Mouse (Mus musculus) midbrain, embryonic 11.5 days (tissue): Measurements from ENCODE around the gene Ndufaf5. TPM values are rescaled to one million over a fixed set of nuclear protein-coding genes. Genes with fewer than 3 reads are reported as not detected.
A peak's percentile ranks its signal among the peaks of the same experiment; 100 is the strongest.

ENCODE experiments used
- ATAC-seq: fragments of 200-750 bp; cut with Nextera tagmentation; 2 replicates; pipeline ENCODE4 v1.8.0; 2017; ENCODE audit warnings: moderate TSS enrichment, moderate library complexity; ENCODE audit not compliant: low FRiP score
- DNase-seq: peaks from one replicate; pipeline ENCODE4 v3.0.0; 2015; ENCODE audit warnings: low spot score; ENCODE audit errors: missing footprints
- H3K27ac ChIP-seq: fragments of 300-500 bp; sonication (generic); 2 replicates; pipeline ENCODE4 v1.5.1; 2014; ENCODE audit warnings: low read depth, low read length
- H3K27me3 ChIP-seq: fragments of 300-500 bp; sonication (generic); 2 replicates; pipeline ENCODE4 v1.6.1; 2014; ENCODE audit warnings: mild to moderate bottlenecking, low read length, moderate library complexity, mixed read lengths; ENCODE audit not compliant: control insufficient read depth, insufficient read depth
- H3K36me3 ChIP-seq: fragments of 300-500 bp; sonication (generic); 2 replicates; pipeline ENCODE4 v1.6.1; 2014; ENCODE audit warnings: mild to moderate bottlenecking, low read length, moderate library complexity, mixed read lengths; ENCODE audit not compliant: control insufficient read depth, insufficient read depth
- H3K4me1 ChIP-seq: fragments of 300-500 bp; sonication (generic); 2 replicates; pipeline ENCODE4 v1.6.1; 2014; ENCODE audit warnings: low read length; ENCODE audit not compliant: control insufficient read depth, insufficient read depth
- H3K4me2 ChIP-seq: fragments of 300-500 bp; sonication (generic); 2 replicates; pipeline ENCODE4 v1.6.1; 2014; ENCODE audit warnings: mild to moderate bottlenecking, moderate library complexity
- H3K4me3 ChIP-seq: fragments of 300-500 bp; sonication (generic); 2 replicates; pipeline ENCODE4 v1.5.1; 2014; ENCODE audit warnings: low read depth, low read length
- H3K9ac ChIP-seq: fragments of 300-500 bp; sonication (generic); 2 replicates; pipeline ENCODE4 v1.6.1; 2014; ENCODE audit warnings: low read length
- H3K9me3 ChIP-seq: fragments of 300-500 bp; sonication (generic); 2 replicates; pipeline ENCODE4 v1.6.1; 2016; ENCODE audit warnings: low read length; ENCODE audit not compliant: control insufficient read depth
- WGBS: fragments of 180-500 bp; shearing (Covaris S2); extraction: QIAGEN DNeasy Blood & Tissue Kit; methylation state at CpG from one replicate; pipeline ENCODE4 v1.1.7; 2014; 5-methylcytosine and 5-hydroxymethylcytosine counted together
- polyA plus RNA-seq: library from polyadenylated mRNA; unstranded; fragments of >200 nt; fragmentation: Nextera tagmentation; extraction: Ambion mirVana; gene quantifications from 2 replicates; pipeline ENCODE4 v1.2.1, GENCODE M21; 2014

The Ndufaf5 gene
- polyA plus RNA-seq, 1 experiment from 2014 or later: 32.3 TPM

DNA sequence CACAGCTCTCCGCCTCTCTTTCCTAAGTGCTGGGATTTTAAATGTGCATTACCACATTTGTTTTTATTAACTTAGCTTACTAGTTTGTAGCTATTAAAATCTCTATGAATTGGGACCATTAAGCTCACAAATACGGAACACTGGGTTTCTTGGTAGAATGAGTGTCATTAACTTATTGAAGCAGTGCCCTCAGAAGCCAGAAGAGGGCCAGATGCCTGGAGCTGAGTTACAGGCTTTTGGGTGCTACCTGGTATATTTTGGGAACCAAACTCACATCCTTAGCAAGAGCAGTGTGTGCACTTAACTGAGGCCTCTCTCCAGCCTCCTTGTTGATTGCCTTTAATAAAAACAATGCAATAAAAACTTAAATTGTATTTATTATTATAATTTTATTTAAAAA is 30.3 kb downstream of the Ndufaf5 start:
- H3K4me1 ChIP-seq: no peaks in the 10 kb centered on the region
- WGBS: 89% methylated on average over 2 of the region's 2 CpGs
- no peak overlapping the region for H3K4me3 ChIP-seq
- no peak for DNase-seq
- H3K36me3 ChIP-seq: peaks cover 5% of the 10 kb centered on the region; the same call in 1 of the 2 replicates
- no peak overlapping the region for H3K4me2 ChIP-seq
- H3K9me3 ChIP-seq: no peaks in the 10 kb centered on the region
- no peak overlapping the region for H3K9ac ChIP-seq
- no peaks in the 10 kb centered on the region for H3K27me3 ChIP-seq
- no peak overlapping the region for H3K27ac ChIP-seq
- ATAC-seq: no peak

DNA sequence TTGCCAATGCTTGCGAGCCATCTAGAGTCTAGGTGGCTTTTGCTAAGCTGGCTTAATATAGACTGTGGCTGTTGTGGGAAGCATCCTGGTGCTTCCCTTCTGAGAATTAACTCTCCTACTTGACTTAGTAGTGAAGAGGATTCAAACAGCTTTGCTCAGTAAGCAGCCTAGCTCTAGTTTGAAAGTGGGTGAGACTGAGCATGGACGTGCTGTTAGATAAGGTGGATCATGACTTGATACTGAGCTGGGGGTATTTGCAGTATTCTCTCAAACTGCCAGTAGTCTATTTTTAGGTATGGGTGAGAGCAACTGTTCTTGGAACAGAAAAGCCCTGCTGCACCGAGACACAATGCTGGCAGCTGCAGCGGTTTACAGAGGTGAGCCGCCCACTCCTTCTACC is 32.1 kb downstream of the Ndufaf5 start:
- peaks cover 5% of the 10 kb centered on the region for H3K36me3 ChIP-seq
- H3K27me3 ChIP-seq: no peaks in the 10 kb centered on the region
- no peaks in the 10 kb centered on the region for H3K4me1 ChIP-seq
- no peak overlapping the region for H3K27ac ChIP-seq
- no peak overlapping the region for H3K9ac ChIP-seq
- no peaks in the 10 kb centered on the region for H3K9me3 ChIP-seq
- H3K4me3 ChIP-seq: no peak overlapping the region
- no peak for ATAC-seq
- no peak overlapping the region for H3K4me2 ChIP-seq
- no peak for DNase-seq
- 92% methylated on average over 5 of the region's 5 CpGs for WGBS

DNA sequence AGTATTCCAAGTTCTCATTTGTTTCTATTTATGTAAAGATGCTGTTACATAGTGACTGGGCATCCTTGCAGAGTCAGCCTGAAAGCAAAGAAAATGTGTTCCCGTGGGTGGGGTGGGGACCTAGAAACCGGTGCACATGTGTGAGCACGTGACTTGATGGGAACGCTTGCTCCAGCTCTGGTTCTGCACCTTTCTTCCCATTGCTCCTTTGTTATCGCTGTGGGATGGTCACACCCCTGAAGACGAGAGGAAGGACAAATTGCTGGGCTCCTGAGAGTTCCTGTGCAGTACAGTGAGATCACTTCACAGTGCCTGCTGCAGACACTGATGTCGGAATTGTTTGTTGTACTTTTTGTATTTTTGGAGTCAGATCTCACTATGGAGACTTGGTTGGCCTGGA is 33.3 kb downstream of the Ndufaf5 start:
- Histone ChIP-seq H3K4me2 (no peak overlapping the region), H3K4me1 (no peaks in the 10 kb centered on the region), H3K9ac (no peak overlapping the region), H3K27ac (no peak overlapping the region), H3K4me3 (no peak overlapping the region), H3K27me3 (no peaks in the 10 kb centered on the region), H3K9me3 (no peaks in the 10 kb centered on the region), H3K36me3 (peaks cover 5% of the 10 kb centered on the region)
- DNase-seq (no peak), ATAC-seq (no peak)
- 96% methylated on average over 7 of the region's 7 CpGs for WGBS

DNA sequence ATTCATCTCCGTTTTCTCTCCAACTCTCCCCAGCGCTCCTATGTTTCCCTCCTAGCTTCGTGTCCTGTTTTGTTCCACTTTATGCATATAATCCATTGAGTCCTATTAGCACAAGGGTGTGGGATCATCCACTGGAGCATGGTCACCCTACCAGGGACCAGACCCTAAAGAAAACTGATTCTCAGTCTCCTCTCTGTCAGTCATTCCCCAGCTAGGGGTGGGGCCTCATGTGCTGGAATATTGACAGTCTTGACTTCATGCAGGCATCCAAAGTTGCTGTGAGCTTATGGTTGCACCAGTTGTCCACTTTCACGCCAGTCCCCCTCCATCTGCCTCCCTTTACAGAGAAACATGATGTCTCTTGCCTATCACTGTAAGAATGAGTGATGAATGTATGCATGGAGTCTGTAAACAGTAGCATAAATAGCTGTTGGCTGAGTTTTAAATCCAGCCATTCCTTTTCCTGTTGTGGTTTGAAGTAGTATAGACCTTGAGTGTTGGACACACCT is 44.1 kb downstream of the Ndufaf5 start:
- 92% methylated on average over 4 of the region's 4 CpGs for WGBS
- Histone ChIP-seq H3K36me3 (no peaks in the 10 kb centered on the region), H3K4me1 (no peaks in the 10 kb centered on the region), H3K4me2 (no peak overlapping the region), H3K4me3 (no peak overlapping the region), H3K27ac (no peak overlapping the region), H3K27me3 (no peaks in the 10 kb centered on the region), H3K9ac (no peak overlapping the region), H3K9me3 (no peaks in the 10 kb centered on the region)
- ATAC-seq (no peak), DNase-seq (no peak)

DNA sequence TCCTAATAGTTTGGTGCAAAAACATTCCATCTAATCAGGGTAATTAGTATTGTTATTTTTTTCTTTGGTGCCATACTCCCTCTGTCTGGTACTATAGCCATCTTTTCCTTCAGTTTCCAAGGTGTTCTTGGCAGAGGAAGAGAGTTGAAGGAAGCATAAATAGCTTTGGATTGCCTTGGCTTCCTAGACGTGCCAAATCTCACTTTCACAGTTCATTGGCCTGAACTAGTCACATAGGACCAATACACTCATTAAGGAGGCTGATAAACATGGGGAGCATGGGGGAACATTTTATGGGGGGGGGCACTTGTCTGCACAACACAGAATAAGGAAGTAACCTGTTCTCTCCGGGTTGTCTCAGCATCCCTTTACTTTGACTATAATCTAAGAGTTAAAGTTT is 45.0 kb downstream of the Ndufaf5 start:
- H3K4me2 ChIP-seq: no peak overlapping the region
- H3K27me3 ChIP-seq: no peaks in the 10 kb centered on the region
- H3K4me3 ChIP-seq: no peak overlapping the region
- no peaks in the 10 kb centered on the region for H3K36me3 ChIP-seq
- no peaks in the 10 kb centered on the region for H3K9me3 ChIP-seq
- H3K27ac ChIP-seq: no peak overlapping the region
- no peaks in the 10 kb centered on the region for H3K4me1 ChIP-seq
- no peak overlapping the region for H3K9ac ChIP-seq
- WGBS: 76% methylated on average over 2 of the region's 2 CpGs
- DNase-seq (no peak), ATAC-seq (no peak)

DNA sequence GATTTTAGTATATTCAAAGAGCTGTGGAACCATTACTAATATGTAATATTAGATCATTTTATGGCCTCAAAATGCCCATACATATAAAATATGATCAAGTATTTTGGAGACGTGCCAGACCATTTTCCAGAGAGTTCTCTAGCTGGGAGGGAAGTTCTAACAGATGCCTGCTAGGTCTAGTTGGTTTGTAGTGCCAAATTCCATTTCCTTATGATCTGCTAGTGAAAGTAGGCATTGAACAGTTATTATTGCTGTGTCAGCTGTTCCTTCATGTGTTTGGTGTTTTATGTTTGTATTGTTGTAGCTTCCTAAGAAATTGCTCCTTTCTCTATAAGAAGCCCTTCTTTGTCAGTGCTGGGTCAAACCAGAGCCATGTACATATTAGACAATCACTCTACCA is 45.5 kb downstream of the Ndufaf5 start:
- Histone ChIP-seq H3K27me3 (no peaks in the 10 kb centered on the region), H3K36me3 (no peaks in the 10 kb centered on the region), H3K4me1 (no peaks in the 10 kb centered on the region), H3K9ac (no peak overlapping the region), H3K4me2 (no peak overlapping the region), H3K9me3 (no peaks in the 10 kb centered on the region), H3K27ac (no peak overlapping the region), H3K4me3 (no peak overlapping the region)
- ATAC-seq (no peak), DNase-seq (no peak)
- 77% methylated on average over 1 of the region's 1 CpGs for WGBS

DNA sequence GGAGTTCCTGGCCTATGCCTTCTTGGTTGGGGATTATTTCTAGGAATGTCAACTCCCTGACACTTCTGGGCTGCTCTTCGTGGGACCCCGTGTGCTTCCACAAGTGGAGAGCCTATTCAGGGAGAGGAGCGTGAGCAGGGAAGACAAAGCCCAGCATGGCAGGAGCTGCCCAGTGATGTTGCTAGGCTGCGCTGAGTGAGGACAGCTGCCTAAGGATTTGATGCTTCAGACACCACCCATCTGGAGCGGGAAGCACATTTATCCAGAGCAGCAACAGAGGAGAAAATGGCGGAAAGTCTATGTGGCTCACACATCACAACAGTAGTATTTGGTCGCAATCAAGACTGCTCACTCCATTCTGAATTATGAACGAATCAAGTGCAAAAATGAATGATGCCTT is 49.9 kb downstream of the Ndufaf5 start:
- Histone ChIP-seq H3K4me3 (no peak overlapping the region), H3K36me3 (no peaks in the 10 kb centered on the region), H3K27ac (no peak overlapping the region), H3K9me3 (no peaks in the 10 kb centered on the region), H3K9ac (no peak overlapping the region), H3K27me3 (no peaks in the 10 kb centered on the region), H3K4me2 (no peak overlapping the region), H3K4me1 (no peaks in the 10 kb centered on the region)
- DNase-seq (no peak), ATAC-seq (peak; percentile 79)
- WGBS: 49% methylated on average over 8 of the region's 8 CpGs

DNA sequence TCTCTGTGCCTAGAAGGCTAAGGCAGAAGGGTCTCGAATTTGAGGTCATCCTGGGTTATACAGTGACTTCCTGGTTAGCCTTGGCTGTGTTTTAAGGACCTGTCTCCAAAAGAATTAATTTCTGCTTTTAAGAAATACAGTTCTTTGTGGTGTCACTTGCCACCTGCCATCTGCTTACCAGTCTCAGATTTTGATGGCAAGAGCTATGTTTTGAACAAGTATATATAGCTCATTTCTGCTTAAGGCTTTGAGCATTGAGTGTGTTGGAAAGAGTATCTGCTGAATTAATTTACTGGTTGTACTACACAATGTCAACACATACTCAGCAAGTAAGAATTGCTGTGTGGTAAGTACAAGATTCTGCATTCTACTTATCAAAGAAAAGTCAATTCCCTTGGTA is 59.8 kb downstream of the Ndufaf5 start:
- Histone ChIP-seq H3K27me3 (no peaks in the 10 kb centered on the region), H3K4me1 (no peaks in the 10 kb centered on the region), H3K4me2 (no peak overlapping the region), H3K9me3 (no peaks in the 10 kb centered on the region), H3K27ac (no peak overlapping the region), H3K36me3 (no peaks in the 10 kb centered on the region), H3K4me3 (no peak overlapping the region), H3K9ac (no peak overlapping the region)
- DNase-seq: no peak
- no peak for ATAC-seq
- 55% methylated on average over 1 of the region's 1 CpGs for WGBS

DNA sequence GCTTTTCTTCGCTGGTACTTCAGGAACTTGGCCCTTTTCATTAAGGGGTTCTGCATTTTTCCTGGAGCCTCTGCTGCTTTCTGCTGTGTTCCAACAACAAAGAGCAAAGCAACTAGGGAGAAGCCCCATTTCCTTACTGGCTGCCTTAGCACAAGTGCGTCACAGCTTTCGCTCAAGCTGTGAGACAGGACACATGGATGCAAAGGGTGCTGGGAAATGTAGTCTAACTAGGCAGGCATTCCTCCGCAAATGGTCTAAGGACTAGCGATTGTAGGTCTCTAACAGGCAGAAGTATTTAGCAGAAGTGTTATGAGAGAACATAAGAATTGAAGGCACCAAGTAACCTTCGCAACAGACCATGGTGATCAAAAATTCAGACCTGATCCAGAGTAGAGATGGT is 66.8 kb downstream of the Ndufaf5 start:
- H3K36me3 ChIP-seq: no peaks in the 10 kb centered on the region
- H3K9ac ChIP-seq: no peak overlapping the region
- H3K9me3 ChIP-seq: no peaks in the 10 kb centered on the region
- no peaks in the 10 kb centered on the region for H3K27me3 ChIP-seq
- DNase-seq: peak; percentile 84
- H3K27ac ChIP-seq: no peak overlapping the region
- peak; percentile 50; the same call in 1 of the 2 replicates for ATAC-seq
- no peak overlapping the region for H3K4me3 ChIP-seq
- 52% methylated on average over 6 of the region's 6 CpGs for WGBS
- no peak overlapping the region for H3K4me2 ChIP-seq
- no peaks in the 10 kb centered on the region for H3K4me1 ChIP-seq

DNA sequence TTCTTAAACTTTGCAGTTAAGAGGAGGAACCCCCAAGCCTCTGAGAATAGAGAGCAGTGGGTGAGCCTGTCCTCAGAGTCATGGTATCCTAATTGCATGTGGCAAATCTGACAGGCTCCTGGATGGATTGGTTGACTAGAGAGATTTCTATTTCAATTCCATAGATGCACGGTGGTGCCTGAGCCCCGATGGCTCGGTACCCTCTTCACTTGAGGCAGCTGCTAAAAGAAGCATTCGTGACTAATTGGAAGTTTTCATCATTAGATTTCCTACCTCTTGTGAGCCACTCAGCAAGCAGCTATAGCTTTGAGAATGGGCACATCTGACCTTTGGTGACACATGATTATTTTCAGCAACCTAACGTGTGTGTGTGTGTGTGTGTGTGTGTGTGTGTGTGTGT is 71.9 kb downstream of the Ndufaf5 start:
- Histone ChIP-seq H3K4me3 (no peak overlapping the region), H3K4me2 (no peak overlapping the region), H3K9me3 (no peaks in the 10 kb centered on the region), H3K27me3 (no peaks in the 10 kb centered on the region), H3K9ac (no peak overlapping the region), H3K4me1 (no peaks in the 10 kb centered on the region), H3K36me3 (no peaks in the 10 kb centered on the region), H3K27ac (no peak overlapping the region)
- no peak for DNase-seq
- 61% methylated on average over 5 of the region's 5 CpGs for WGBS
- peak; percentile 23; the same call in 1 of the 2 replicates for ATAC-seq
